Mouse (Mus musculus) heart, adult 11 months (tissue): ENCODE measurements around the gene Ralgapa2.

Experiments
- DNase-seq: peaks from one replicate; pipeline ENCODE4 v3.0.0; 2022

Ralgapa2 gene

GRCm38 (mm10) chr2:146217227-146217980, 294.7 kb downstream of the Ralgapa2 start:
- DNase-seq: peak; percentile 75

DNA sequence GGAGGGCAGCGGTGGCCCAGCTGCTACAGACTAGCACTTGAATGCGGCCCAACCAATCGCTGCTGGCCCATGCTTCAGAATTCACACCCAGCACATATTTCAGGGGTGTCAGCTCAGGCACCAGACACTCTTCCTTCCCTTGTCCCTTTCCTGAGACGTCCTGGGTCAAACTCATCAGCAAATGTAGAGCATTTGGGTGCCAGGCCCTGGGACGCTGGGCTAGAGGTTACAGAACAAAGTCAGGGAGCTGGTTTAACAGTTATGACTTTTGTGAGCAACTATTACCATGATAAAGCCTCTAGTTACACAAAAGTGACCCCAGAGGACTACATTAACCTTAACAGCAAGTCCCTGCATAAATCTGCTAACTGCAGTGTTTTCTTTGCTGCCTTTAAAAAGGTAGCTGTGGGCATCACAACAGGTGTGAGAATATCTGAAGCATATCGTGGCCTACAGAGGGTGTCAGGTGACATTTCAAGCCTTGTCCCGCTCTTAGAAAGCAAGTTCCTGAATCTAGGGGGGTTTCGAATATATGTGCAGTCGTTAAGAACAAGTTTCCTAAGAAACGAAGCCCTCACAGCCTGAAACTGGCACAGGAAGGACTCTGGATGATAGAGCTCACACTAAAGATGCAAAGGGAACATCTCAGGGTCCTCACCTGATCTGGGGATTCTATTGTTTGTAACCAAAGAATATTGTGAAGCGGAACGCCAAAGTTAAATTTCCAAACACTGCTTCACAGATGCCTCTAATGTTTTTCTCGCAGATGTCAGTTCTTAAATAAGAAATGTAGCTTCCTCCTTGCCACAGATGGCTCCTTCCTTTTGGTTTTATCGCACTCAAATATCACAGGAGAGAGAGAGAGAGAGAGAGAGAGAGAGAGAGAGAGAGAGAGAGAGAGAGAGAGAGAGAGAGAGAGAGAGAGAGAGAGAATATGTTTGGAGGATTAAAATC, 295.8 kb downstream of the Ralgapa2 start:
- DNase-seq: peak; percentile 72

DNA sequence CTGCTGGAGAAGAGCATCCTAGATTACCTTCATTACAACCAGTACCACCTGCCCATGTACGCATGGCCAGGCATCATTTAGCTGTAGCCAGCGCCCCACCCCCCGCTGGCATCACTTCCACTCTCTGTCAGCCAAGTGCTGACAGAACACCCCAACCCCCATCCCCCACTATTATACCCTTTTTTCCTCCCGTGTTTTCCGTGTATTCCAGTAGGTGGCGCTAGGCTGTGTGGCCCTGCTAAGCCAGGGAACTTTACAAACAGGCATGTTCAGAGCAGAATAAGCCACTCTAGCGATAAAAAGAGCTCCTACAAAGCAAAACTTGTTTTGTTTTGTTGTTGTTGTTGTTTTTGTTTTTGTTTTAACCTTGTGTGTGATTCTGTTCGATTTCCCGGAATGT, 297.4 kb downstream of the Ralgapa2 start:
- peak; percentile 84 for DNase-seq

- DNase-seq: no peak
Observed at GRCm38 (mm10) chr2:146210968-146211367, 301.2 kb downstream of the Ralgapa2 start.

GRCm38 (mm10) chr2:146197947-146198346, 314.2 kb downstream of the Ralgapa2 start:
- DNase-seq: peak; percentile 64

DNA sequence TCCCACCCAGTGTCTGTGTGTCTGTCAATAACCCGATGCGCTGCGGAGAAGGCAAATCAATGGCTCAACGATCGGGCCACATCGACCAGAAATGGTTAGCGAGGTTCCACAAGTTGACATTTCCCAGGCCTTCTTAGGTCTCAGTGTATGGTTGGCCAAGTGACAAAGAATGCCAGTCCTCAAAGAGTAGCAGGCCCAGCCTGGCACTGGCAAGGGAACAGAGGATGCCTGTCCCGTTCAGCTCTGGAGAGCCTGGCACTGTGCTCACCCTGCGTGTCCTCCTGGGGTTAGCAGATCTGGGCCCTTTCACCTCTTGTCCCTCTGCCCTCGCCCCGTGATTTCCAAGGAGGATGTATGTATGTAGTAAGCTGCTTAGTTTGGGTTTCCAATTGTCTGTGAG, 316.0 kb downstream of the Ralgapa2 start:
- DNase-seq: peak; percentile 93
